Mouse (Mus musculus): Measurements from ENCODE around the gene Rgl2. TPM values are rescaled to one million over a fixed set of nuclear protein-coding genes. Genes with fewer than 3 reads are reported as not detected.
"Not testable (repeated sequence)": the region's sequence is repeated elsewhere in the genome, so short reads cannot be mapped to it uniquely, and the experiment has no call there.

Gene Rgl2
- polyA plus RNA-seq (2016; fragmentation: Nextera tagmentation; extraction: Ambion mirVana), result 61.3 and 64.2 TPM in 2 replicates

- peak within 1 kb of the TSS; percentile 97 for H3K27ac ChIP-seq
- ATAC-seq (ENCODE audit: insufficient number of reproducible peaks, insufficient read depth, low FRiP score, low TSS enrichment, low read depth), result peak; percentile 63
- H3K4me1 ChIP-seq (replicated peaks), result peaks cover 18% of the 10 kb centered on the region
- H3K4me3 ChIP-seq (replicated peaks), result peak within 1 kb of the TSS; percentile 73
- H3K9me3 ChIP-seq, result no peaks in the 10 kb centered on the region
- peak within 1 kb of the TSS; percentile 88 for H3K4me2 ChIP-seq
- under 1% methylated on average over 73 of the region's 80 CpGs for WGBS
- no peaks in the 10 kb centered on the region for H3K27me3 ChIP-seq
- H3K36me3 ChIP-seq, result peaks cover 57% of the 10 kb centered on the region
- peak within 1 kb of the TSS; percentile 74 for H3K9ac ChIP-seq (replicated peaks)
Observed at GRCm38 (mm10) chr17:33929371-33930279, at the start of gene Rgl2. Rgl2 (plus strand) TSS chr17:33929543.

- peaks cover 63% of the 10 kb centered on the region for H3K36me3 ChIP-seq
- not testable (repeated sequence) for ATAC-seq (ENCODE audit: insufficient number of reproducible peaks, insufficient read depth, low FRiP score, low TSS enrichment, low read depth)
Observed at GRCm38 (mm10) chr17:33884320-33884719, 45.0 kb upstream of the Rgl2 start.

GRCm38 (mm10) chr17:33887802-33888201, 41.5 kb upstream of the Rgl2 start:
- not testable (repeated sequence) for H3K4me3 ChIP-seq (replicated peaks); H3K27ac ChIP-seq; H3K27me3 ChIP-seq; H3K9ac ChIP-seq (replicated peaks); H3K9me3 ChIP-seq; H3K4me1 ChIP-seq (replicated peaks); ATAC-seq (ENCODE audit: insufficient number of reproducible peaks, insufficient read depth, low FRiP score, low TSS enrichment, low read depth)
- H3K36me3 ChIP-seq, result peaks cover 36% of the 10 kb centered on the region
- WGBS, result 64% methylated on average over 2 of the region's 2 CpGs
- H3K4me2 ChIP-seq, result 0 out of 2 replicates have a peak overlapping the region, but pooled peaks have one; percentile 32

More at GRCm38 (mm10) chr17:33884320-33884719, 45.0 kb upstream of the Rgl2 start:
- 92% methylated on average over 10 of the region's 11 CpGs for WGBS
- H3K27ac ChIP-seq; H3K9ac ChIP-seq (replicated peaks); H3K4me3 ChIP-seq (replicated peaks); H3K27me3 ChIP-seq; H3K4me2 ChIP-seq; H3K4me1 ChIP-seq (replicated peaks); H3K9me3 ChIP-seq: not testable (repeated sequence)

DNA sequence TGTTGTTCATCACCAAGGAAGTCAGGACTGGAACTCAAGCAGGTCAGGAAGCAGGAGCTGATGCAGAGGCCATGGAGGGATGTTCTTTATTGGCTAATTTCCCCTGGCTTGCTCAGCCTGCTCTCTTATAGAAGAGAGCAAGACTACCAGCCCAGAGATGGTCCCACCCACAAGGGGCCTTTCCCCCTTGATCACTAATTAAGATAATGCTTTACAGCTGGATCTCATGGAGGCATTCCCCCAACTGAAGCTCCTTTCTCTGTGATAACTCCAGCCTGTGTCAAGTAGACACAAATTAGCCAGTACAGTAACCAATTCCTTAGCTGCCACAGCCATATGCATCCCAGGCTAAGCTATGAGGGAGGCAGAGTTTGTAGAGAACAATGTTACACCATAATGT, 41.1 kb upstream of the Rgl2 start:
- H3K27me3 ChIP-seq; H3K4me1 ChIP-seq (replicated peaks); H3K4me3 ChIP-seq (replicated peaks); ATAC-seq (ENCODE audit: insufficient number of reproducible peaks, insufficient read depth, low FRiP score, low TSS enrichment, low read depth); H3K9ac ChIP-seq (replicated peaks); H3K27ac ChIP-seq; H3K9me3 ChIP-seq: not testable (repeated sequence)
- Histone ChIP-seq H3K4me2 (peak overlapping the region; percentile 32; the same call in 1 of the 2 replicates), H3K36me3 (peaks cover 32% of the 10 kb centered on the region)

DNA sequence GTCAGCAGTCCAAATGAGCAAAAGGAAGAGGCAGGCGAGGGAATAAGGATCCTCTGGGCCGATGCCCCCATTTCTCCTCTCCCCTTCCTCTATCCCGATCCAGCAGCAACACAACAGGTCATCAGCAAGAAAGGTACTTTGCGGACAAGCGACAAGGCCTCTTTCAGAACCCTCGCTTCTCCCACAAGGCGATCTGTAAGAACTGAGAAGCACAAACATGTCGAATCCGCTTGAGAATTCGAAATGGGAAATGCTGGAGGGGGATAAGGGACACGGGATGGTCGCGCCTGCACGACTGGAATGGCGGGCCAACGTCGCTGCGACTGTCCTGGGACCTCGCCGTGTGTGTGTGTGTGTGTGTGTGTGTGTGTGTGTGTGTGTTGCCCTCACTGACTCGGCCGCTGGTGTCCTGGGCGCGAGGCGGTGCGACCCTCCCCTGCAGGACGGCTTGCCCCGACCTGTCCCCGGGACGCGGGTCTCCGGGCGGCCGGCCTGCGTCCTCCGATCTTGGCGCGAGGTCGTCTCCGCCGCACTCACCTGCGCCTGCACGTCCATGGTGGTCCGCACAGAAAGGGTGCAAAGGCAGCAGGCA, 39.3 kb upstream of the Rgl2 start:
- Histone ChIP-seq H3K36me3 (peaks cover 19% of the 10 kb centered on the region), H3K9ac (replicated peaks) (peak overlapping the region; percentile 73), H3K4me3 (replicated peaks) (peak overlapping the region; percentile 67), H3K27ac (peak overlapping the region; percentile 80), H3K4me2 (peak overlapping the region; percentile 65)
- H3K4me1 ChIP-seq (replicated peaks); H3K27me3 ChIP-seq; H3K9me3 ChIP-seq: not testable (repeated sequence)
- ATAC-seq (ENCODE audit: insufficient number of reproducible peaks, insufficient read depth, low FRiP score, low TSS enrichment, low read depth), result peak; percentile 24; the same call in 1 of the 2 replicates
- WGBS, result under 1% methylated on average over 40 of the region's 44 CpGs

DNA sequence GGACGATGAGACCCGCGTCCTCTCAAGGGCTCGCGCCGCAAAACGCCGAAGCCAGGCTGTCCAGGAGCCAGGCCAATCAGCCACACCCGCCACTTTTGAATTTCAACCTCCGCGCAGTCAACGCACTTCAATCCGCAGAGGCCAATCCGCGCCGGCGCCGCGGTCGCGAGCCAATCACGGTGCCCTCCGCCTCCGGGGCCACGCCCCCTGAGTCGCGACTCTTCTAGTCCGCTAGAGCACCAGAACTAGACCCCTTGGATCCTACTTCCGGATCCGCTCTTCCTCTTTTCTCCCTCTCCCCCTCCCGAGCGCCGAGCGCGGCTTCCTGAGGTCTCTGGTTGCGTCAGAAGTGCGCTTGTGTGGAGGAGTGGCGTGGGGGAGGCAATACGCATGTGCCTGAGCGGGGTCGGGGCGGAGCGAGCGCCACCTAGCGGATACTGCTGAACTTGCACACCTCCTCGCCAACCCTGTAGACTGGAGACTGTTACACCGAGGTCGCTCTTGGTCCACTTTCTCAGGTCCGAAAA, 38.7 kb upstream of the Rgl2 start, which contains the start of gene Kifc1:
Gene Kifc1 (minus strand): TSS at position 129 of the 527 bp plus-strand sequence.
- Histone ChIP-seq H3K4me1 (replicated peaks) (peaks cover 9% of the 10 kb centered on the region), H3K4me3 (replicated peaks) (peak within 1 kb of the TSS; percentile 67), H3K4me2 (peak within 1 kb of the TSS; percentile 65), H3K27ac (peak within 1 kb of the TSS; percentile 80), H3K9me3 (no peaks in the 10 kb centered on the region), H3K36me3 (peaks cover 15% of the 10 kb centered on the region), H3K9ac (replicated peaks) (peak within 1 kb of the TSS; percentile 73), H3K27me3 (no peaks in the 10 kb centered on the region)
- WGBS, result under 1% methylated on average over 49 of the region's 49 CpGs
- ATAC-seq (ENCODE audit: insufficient number of reproducible peaks, insufficient read depth, low FRiP score, low TSS enrichment, low read depth), result peak; percentile 98

DNA sequence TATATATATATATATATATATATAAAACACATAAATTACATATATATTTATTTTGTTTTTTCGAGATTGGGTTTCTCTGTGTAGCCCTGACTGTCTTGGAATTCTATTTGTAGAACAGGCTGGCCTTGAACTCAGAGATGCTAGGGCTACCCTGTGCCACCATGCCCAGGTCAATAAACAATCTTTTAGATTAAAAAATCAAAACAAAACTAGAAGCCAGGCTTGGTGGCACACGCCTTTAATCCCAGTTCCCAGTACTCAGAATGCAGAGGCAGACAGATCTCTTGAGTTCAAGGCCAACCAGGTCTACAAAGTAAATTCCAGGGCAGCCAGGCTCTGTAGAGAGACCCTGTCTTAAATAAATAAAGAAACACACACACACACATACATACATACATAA, 38.0 kb upstream of the Rgl2 start:
- no peak overlapping the region for H3K9ac ChIP-seq (replicated peaks)
- H3K4me3 ChIP-seq (replicated peaks), result no peak overlapping the region
- no peaks in the 10 kb centered on the region for H3K9me3 ChIP-seq
- H3K36me3 ChIP-seq, result peaks cover 7% of the 10 kb centered on the region; the same call in 1 of the 2 replicates
- whole genome bisulfite sequencing, result 69% methylated on average over 2 of the region's 2 CpGs
- H3K4me1 ChIP-seq (replicated peaks), result peaks cover 9% of the 10 kb centered on the region
- no peak for ATAC-seq (ENCODE audit: insufficient number of reproducible peaks, insufficient read depth, low FRiP score, low TSS enrichment, low read depth)
- no peaks in the 10 kb centered on the region for H3K27me3 ChIP-seq
- H3K27ac ChIP-seq, result no peak overlapping the region
- no peak overlapping the region for H3K4me2 ChIP-seq

DNA sequence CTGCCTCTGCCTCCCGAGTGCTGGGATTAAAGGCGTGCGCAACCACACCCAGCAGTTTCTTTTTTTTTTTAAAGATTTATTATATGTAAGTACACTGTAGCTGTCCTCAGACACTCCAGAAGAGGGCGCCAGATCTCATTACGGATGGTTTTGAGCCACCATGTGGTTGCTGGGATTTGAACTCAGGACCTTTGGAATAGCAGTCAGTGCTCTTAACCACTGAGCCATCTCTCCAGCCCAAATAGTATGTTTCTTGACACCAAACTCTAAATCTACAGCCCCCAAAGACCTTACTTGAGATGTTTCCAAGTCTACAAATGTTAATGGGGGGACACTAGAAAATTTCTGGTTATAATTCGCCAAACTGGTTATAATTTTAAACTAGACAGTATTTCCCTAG, 37.5 kb upstream of the Rgl2 start:
- H3K4me2 ChIP-seq; H3K27ac ChIP-seq; H3K4me1 ChIP-seq (replicated peaks); H3K4me3 ChIP-seq (replicated peaks); H3K9me3 ChIP-seq; H3K9ac ChIP-seq (replicated peaks); H3K27me3 ChIP-seq; H3K36me3 ChIP-seq; ATAC-seq (ENCODE audit: insufficient number of reproducible peaks, insufficient read depth, low FRiP score, low TSS enrichment, low read depth): not testable (repeated sequence)
- WGBS, result 73% methylated on average over 6 of the region's 6 CpGs

DNA sequence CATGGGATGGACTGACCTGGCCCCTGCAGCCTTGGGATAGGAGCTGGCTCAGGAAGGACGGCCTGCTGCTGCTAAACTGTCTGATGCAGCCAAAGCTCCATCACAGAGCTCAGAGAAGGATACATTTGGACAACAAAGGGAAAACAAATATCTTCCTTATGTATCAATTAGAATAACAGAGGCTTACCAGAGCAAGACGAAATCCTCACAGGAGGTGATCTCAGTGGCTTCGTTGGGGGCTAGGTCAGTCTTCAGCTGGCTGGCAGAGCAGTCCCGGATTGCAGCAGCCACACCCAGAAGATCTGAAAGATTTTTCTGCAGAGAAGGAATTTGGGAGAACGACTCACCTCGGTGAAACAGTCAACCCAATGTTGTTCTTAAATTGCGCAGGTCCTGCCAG, 36.9 kb upstream of the Rgl2 start:
- no peak overlapping the region for H3K4me2 ChIP-seq
- no peak overlapping the region for H3K9ac ChIP-seq (replicated peaks)
- H3K9me3 ChIP-seq, result no peaks in the 10 kb centered on the region
- no peak for ATAC-seq (ENCODE audit: insufficient number of reproducible peaks, insufficient read depth, low FRiP score, low TSS enrichment, low read depth)
- peaks cover 9% of the 10 kb centered on the region for H3K4me1 ChIP-seq (replicated peaks)
- no peak overlapping the region for H3K4me3 ChIP-seq (replicated peaks)
- H3K27ac ChIP-seq, result no peak overlapping the region
- H3K36me3 ChIP-seq, result no peaks in the 10 kb centered on the region
- no peaks in the 10 kb centered on the region for H3K27me3 ChIP-seq
- WGBS, result 28% methylated on average over 7 of the region's 7 CpGs

DNA sequence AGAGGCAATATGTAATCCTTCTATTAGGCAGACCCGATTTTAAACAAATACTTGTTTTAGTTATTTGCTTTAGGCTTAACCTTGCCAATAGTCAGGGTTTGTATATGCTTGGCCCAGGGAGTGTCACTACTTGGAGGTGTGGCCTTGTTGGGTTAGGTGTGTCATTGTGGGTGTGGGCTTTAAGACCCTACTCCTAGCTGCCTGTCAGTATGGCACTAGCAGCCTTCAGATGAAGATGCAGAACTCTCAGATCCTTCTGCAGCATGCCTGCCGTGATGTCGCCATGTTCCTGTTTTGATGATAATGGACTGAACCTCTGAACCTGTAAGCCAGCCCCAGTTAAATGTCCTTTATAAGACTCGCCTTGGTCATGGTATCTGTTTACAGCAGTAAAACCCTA, 36.3 kb upstream of the Rgl2 start:
- H3K27me3 ChIP-seq; ATAC-seq (ENCODE audit: insufficient number of reproducible peaks, insufficient read depth, low FRiP score, low TSS enrichment, low read depth); H3K4me3 ChIP-seq (replicated peaks); H3K4me2 ChIP-seq; H3K27ac ChIP-seq; H3K36me3 ChIP-seq; H3K9me3 ChIP-seq; H3K4me1 ChIP-seq (replicated peaks); H3K9ac ChIP-seq (replicated peaks): not testable (repeated sequence)
- 83% methylated on average over 4 of the region's 4 CpGs for WGBS

DNA sequence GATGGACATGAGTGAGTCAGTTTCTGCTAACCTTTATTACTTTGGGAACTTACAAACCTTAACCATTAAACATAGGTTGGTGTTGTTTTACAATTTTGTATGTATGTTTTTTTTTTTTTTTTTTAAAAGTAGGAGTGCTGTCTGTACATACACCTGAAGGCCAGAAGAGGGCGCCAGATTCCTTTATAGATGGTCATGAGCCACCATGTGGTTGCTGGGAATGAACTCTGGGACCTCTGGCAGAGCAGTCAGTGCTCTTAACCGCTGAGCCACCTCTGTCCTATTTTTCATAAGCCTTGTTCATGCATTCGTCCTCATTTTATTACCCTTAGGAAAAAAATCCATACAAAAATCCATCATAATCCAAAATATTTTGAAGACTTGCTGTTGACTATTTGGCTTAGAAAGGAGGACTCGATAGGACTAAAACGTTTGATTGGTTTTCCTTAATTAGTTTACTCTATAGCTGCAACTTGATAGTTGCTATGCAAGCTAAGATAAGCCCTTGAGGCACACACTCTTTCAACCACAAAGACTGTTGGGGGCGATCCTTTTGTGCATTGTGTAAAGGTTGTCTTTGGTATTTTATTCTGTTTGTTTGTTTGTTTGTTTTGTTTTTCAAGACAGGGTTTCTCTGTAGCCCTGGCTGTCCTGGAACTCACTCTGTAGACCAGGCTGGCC, 32.1 kb upstream of the Rgl2 start:
- H3K36me3 ChIP-seq, result no peaks in the 10 kb centered on the region
- no peaks in the 10 kb centered on the region for H3K9me3 ChIP-seq
- H3K27ac ChIP-seq, result no peak overlapping the region
- H3K4me3 ChIP-seq (replicated peaks), result no peak overlapping the region
- no peak overlapping the region for H3K4me2 ChIP-seq
- H3K9ac ChIP-seq (replicated peaks), result no peak overlapping the region
- WGBS, result 46% methylated on average over 6 of the region's 6 CpGs
- H3K27me3 ChIP-seq, result no peaks in the 10 kb centered on the region
- no peak for ATAC-seq (ENCODE audit: insufficient number of reproducible peaks, insufficient read depth, low FRiP score, low TSS enrichment, low read depth)
- H3K4me1 ChIP-seq (replicated peaks), result no peaks in the 10 kb centered on the region

Measured in limb, embryonic 12.5 days (tissue).